Mouse (Mus musculus): ENCODE measurements around the gene Kifc1.
"Not testable (repeated sequence)": the region's sequence is repeated elsewhere in the genome, so short reads cannot be mapped to it uniquely, and the experiment has no call there.

The Kifc1 gene

GRCm38 (mm10) chr17:33918293-33919203, 28.1 kb upstream of the Kifc1 start:
- no peak for DNase-seq

- no peak for DNase-seq
Measured at GRCm38 (mm10) chr17:33917656-33918292, 27.3 kb upstream of the Kifc1 start.

GRCm38 (mm10) chr17:33916847-33917655, 26.6 kb upstream of the Kifc1 start:
- DNase-seq: no peak

- no peak for DNase-seq
Measured at GRCm38 (mm10) chr17:33916294-33916693, 25.8 kb upstream of the Kifc1 start.

- peak; percentile 85 to 91 for DNase-seq
Measured at GRCm38 (mm10) chr17:33915671-33916250, 25.3 kb upstream of the Kifc1 start, which contains the start of the genes Tapbp and Zbtb22. TSS of gene Tapbp (plus strand) at chr17:33915899. TSS of gene Zbtb22 (plus strand) at chr17:33915904.

GRCm38 (mm10) chr17:33914969-33915391, 24.5 kb upstream of the Kifc1 start:
- no peak for DNase-seq

GRCm38 (mm10) chr17:33913905-33914304, 23.4 kb upstream of the Kifc1 start:
- DNase-seq: no peak

GRCm38 (mm10) chr17:33913264-33913663, 22.8 kb upstream of the Kifc1 start:
- DNase-seq: no peak

- DNase-seq: no peak
Measured at GRCm38 (mm10) chr17:33911813-33912414, 21.5 kb upstream of the Kifc1 start.

- no peak for DNase-seq
Measured at GRCm38 (mm10) chr17:33911052-33911812, 20.8 kb upstream of the Kifc1 start.

- DNase-seq: no peak
Measured at GRCm38 (mm10) chr17:33910346-33911051, 20.0 kb upstream of the Kifc1 start.

- no peak for DNase-seq
Measured at GRCm38 (mm10) chr17:33909869-33910250, 19.4 kb upstream of the Kifc1 start.

- peak; percentile 98 to 99 for DNase-seq
Measured at GRCm38 (mm10) chr17:33909077-33909868, 18.8 kb upstream of the Kifc1 start, which contains the start of gene Daxx. TSS of gene Daxx (plus strand) at chr17:33909414.

GRCm38 (mm10) chr17:33908331-33909076, 18.0 kb upstream of the Kifc1 start:
- DNase-seq: peak in 1 of 2 experiments; percentile 53

GRCm38 (mm10) chr17:33904835-33905234, 14.4 kb upstream of the Kifc1 start, which contains the start of gene Platr17:
TSS of gene Platr17 (plus strand) at chr17:33905135.
- not testable (repeated sequence) for DNase-seq

GRCm38 (mm10) chr17:33903911-33904651, 13.6 kb upstream of the Kifc1 start:
- DNase-seq: not testable (repeated sequence)

GRCm38 (mm10) chr17:33902491-33902890, 12.0 kb upstream of the Kifc1 start:
- no peak for DNase-seq

GRCm38 (mm10) chr17:33902079-33902478, 11.6 kb upstream of the Kifc1 start:
- DNase-seq: no peak

All from spleen, adult 18-20 months (tissue).